Mouse (Mus musculus): ENCODE measurements around the gene Map3k11. TPM values are rescaled to one million over a fixed set of nuclear protein-coding genes. Genes with fewer than 3 reads are reported as not detected.

The Map3k11 gene
- total and polyA plus RNA-seq, 3 experiments = 22.5 to 38.3 TPM; not detected in 1

- TF ChIP-seq ZMIZ1 (IDR thresholded peaks at IDR 0.05; ENCODE audit: low read depth, low read length) (peak; percentile 89), ZNF384 (IDR thresholded peaks at IDR 0.05; ENCODE audit: low read depth, low read length) (no peak), ELF1 (IDR thresholded peaks at IDR 0.05; ENCODE audit: low read depth, low read length) (peak; percentile 62; the same call in 1 of the 2 replicates), MAX (IDR thresholded peaks at IDR 0.05; ENCODE audit: low read length) (peak; percentile 38; the same call in 1 of the 2 replicates), ETS1 (IDR thresholded peaks at IDR 0.05; ENCODE audit: low read depth, low read length) (no peak), MXI1 (IDR thresholded peaks at IDR 0.05; ENCODE audit: low read depth, low read length) (peak; percentile 71), HCFC1 (IDR thresholded peaks at IDR 0.05; ENCODE audit: low read depth, low read length) (peak; percentile 72), USF2 (IDR thresholded peaks at IDR 0.05; ENCODE audit: borderline replicate concordance in 1 of 2, insufficient read depth in 1 of 2, low read depth in 1 of 2, low read length in 2 of 2) (no peak), CHD2 (IDR thresholded peaks at IDR 0.05; ENCODE audit: low read length) (no peak; the same call in 1 of the 2 replicates), E2F4 (IDR thresholded peaks at IDR 0.05; ENCODE audit: borderline replicate concordance, low read depth, low read length) (no peak)
Observed at GRCm38 (mm10) chr19:5729444-5729815, 40.9 kb downstream of the Map3k11 start, which contains the start of gene Fam89b (continued).

GRCm38 (mm10) chr19:5730314-5731186 lies 42.0 kb downstream of the Map3k11 start:
- H3K9ac ChIP-seq (ENCODE audit: control insufficient read depth, low read depth, low read length, poor library complexity, severe bottlenecking) = peak overlapping the region; percentile 82
- H3K27me3 ChIP-seq (ENCODE audit: control insufficient read depth in 1 of 2, insufficient read depth in 2 of 2, low read length in 2 of 2) = no peaks in the 10 kb centered on the region
- peaks cover 0 to 38% of the 10 kb centered on the region in 2 experiments; a peak in 2 of 4 replicates for H3K4me1 ChIP-seq (ENCODE audit: control insufficient read depth in 1 of 2, insufficient read depth in 2 of 2, low read length in 2 of 2)
- H3K27ac ChIP-seq (ENCODE audit: control insufficient read depth, low read depth, low read length) = no peak overlapping the region
- no peak for DNase-seq (ENCODE audit: low read depth, low spot score)
- H3K4me3 ChIP-seq (ENCODE audit: control insufficient read depth in 1 of 2, insufficient read depth in 1 of 2, low read depth in 2 of 2, low read length in 2 of 2) = peak overlapping the region; percentile 66 to 89
- no peak for TF ChIP-seq POLR2A (IDR thresholded peaks at IDR 0.05; ENCODE audit: control insufficient read depth in 1 of 2, insufficient read depth in 1 of 2, low read depth in 1 of 2, low read length in 2 of 2, poor library complexity in 1 of 2)
- TF ChIP-seq MAZ (IDR thresholded peaks at IDR 0.05; ENCODE audit: low read depth, low read length) = no peak
- TF ChIP-seq POLR2AphosphoS5 (IDR thresholded peaks at IDR 0.05; ENCODE audit: borderline replicate concordance, low read depth, low read length) = no peak
- no peak for TF ChIP-seq ZMIZ1 (IDR thresholded peaks at IDR 0.05; ENCODE audit: low read depth, low read length)
- no peak for TF ChIP-seq CHD1 (IDR thresholded peaks at IDR 0.05; ENCODE audit: low read depth, low read length)
- no peak for TF ChIP-seq ELF1 (IDR thresholded peaks at IDR 0.05; ENCODE audit: low read depth, low read length)
- TF ChIP-seq BHLHE40 (IDR thresholded peaks at IDR 0.05; ENCODE audit: borderline replicate concordance, low read depth, low read length) = no peak
- no peak for TF ChIP-seq CTCF (IDR thresholded peaks at IDR 0.05 in 2 of 3, conservative IDR thresholded peaks at IDR 0.05 in 1 of 3; ENCODE audit: control insufficient read depth in 1 of 3, insufficient read depth in 1 of 3, low read depth in 2 of 3, low read length in 3 of 3, poor library complexity in 1 of 3, severe bottlenecking in 1 of 3)
- no peak for TF ChIP-seq MEF2A (IDR thresholded peaks at IDR 0.05; ENCODE audit: extremely low read depth, insufficient replicate concordance, low read depth, low read length, poor library complexity, severe bottlenecking)
- TF ChIP-seq CHD2 (IDR thresholded peaks at IDR 0.05; ENCODE audit: low read length) = no peak
- H3K36me3 ChIP-seq (ENCODE audit: control insufficient read depth in 1 of 2, insufficient read depth in 2 of 2, low read length in 2 of 2) = peaks cover 0 to 20% of the 10 kb centered on the region in 2 experiments; a peak in 2 of 4 replicates
- H3K9me3 ChIP-seq (replicated peaks; ENCODE audit: insufficient read depth, low read length) = no peaks in the 10 kb centered on the region
- peaks cover 34% of the 10 kb centered on the region for H3K79me2 ChIP-seq (ENCODE audit: control insufficient read depth, insufficient read depth, low read length, poor library complexity)
